Mouse (Mus musculus): ENCODE measurements around the gene 7530416G11Rik. TPM values are rescaled to one million over a fixed set of nuclear protein-coding genes. Genes with fewer than 3 reads are reported as not detected.

The 7530416G11Rik gene
- total RNA-seq (2021) = not detected

- intact Hi-C loops (cut with DNase I) = no loop called here
- DNase-seq = peak; percentile 34
Observed at GRCm38 (mm10) chr15:85503127-85503526, at the start of gene 7530416G11Rik. 7530416G11Rik (minus strand) TSS chr15:85503227.

GRCm38 (mm10) chr15:85546500-85546899 lies 43.5 kb upstream of the 7530416G11Rik start:
- intact Hi-C loops (cut with DNase I) = no loop called here
- DNase-seq = no peak

DNA sequence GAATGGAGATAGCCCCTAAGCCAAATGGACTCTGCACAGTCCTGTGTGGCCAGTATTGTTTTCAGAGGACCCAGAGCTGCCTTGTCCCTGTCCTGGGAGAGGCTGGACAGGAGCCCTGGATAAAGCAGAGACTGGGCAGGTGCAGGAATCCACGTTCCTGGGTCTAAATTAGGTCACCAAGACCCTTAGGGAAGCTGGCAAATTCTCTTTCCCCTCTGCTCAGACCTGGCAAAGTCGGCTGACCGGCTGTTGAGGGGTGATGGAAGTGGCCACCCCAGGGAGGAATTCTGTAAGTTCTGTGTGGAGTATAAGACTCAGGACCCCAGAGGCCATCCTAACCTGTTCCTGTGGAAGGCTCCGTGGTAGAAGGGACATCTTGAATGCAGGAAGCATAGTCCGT lies 42.3 kb upstream of the 7530416G11Rik start:
- intact Hi-C loops (cut with DNase I) = no loop called here
- no peak for DNase-seq

DNA sequence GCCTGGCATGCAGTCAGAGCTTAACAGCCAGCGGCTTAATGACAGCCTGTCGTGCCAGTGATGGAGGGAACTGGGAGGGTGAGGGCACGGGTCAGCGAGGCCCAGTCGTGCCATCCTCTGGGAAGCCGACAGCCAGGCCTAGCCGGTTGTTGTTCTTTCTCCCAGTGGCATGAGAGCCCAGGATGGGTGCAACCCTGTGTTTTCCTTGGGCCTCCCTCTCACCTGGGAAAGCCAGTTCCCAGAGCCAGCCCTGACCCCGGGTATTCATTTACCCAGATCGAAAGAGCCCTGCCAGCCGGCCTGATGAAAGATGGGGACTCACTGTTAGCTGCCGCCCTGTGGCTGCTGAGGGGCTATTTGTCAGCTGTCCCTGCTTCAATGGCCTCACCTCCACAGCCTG lies 35.1 kb upstream of the 7530416G11Rik start:
- intact Hi-C loops (cut with DNase I) = no loop called here
- DNase-seq = no peak

DNA sequence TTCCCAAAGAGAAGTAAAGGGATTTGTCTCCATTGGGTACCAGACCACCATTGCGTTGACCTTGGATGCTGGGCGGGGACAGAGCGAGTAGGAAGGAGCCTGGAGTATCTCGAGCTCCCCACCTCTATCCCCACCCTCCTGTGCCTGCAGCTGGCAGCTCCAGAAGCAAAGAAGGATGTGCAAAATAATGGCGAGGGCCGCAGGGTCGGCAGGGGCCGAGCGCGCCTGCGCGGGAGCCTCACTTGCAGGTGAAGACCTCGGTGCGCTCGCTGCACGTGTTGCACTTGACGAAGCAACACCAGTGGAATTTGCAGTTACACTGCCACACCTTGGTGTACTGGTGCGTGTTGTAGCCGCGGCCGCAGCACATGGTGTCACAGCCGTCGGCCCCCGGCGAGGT lies 34.1 kb upstream of the 7530416G11Rik start:
- intact Hi-C loops (cut with DNase I) = no loop called here
- DNase-seq = no peak

- no peak for DNase-seq
- intact Hi-C loops (cut with DNase I) = no loop called here
Observed at GRCm38 (mm10) chr15:85534646-85535045, 31.6 kb upstream of the 7530416G11Rik start.

DNA sequence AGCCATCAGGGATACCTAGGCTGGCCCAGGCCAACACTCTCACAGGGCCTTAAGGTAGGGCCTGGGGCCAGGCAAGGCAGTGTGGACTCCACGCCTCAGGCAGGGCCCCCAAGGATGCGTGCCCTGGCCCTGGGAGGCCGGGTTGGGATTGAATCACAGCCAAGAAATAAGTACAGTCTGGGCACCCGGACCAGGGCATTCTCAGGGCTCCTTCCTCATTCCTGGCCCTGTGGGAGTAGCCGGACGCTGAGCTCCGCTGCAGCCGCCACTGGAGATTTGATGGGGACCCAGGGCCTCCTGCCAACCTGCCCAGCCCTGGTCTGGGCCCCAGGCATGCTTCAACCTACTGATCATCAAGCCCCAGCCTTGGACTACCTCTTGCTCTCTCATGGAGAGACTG lies 31.2 kb upstream of the 7530416G11Rik start:
- intact Hi-C loops (cut with DNase I) = no loop called here
- no peak for DNase-seq

- intact Hi-C loops (cut with DNase I) = no loop called here
- no peak for DNase-seq
Observed at GRCm38 (mm10) chr15:85532063-85532462, 29.0 kb upstream of the 7530416G11Rik start.

DNA sequence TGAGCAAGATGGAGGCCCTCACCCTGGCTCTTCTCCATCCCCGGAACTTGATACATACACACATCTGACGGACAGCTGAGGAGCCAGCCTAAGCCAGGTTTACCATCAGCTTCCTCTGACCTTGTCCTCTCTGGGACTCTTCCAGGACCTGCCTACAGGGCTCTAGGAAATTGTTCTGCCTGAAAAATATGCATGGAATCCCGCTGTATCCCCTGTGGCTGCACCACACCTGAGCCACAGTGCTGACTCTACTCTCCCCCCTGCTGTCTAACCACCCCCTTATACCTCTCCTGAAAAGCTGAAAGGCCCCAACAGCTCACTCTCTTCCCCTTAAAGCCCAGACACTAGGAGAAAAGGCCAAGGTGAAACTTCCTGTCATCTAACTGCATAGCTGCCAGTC lies 26.9 kb upstream of the 7530416G11Rik start:
- no peak for DNase-seq
- intact Hi-C loops (cut with DNase I) = no loop called here

- DNase-seq = no peak
Observed at GRCm38 (mm10) chr15:85524404-85524950, 21.4 kb upstream of the 7530416G11Rik start.

GRCm38 (mm10) chr15:85523173-85523991 lies 20.4 kb upstream of the 7530416G11Rik start:
- peak; percentile 63 for DNase-seq
- intact Hi-C loops (cut with DNase I) = no loop called here

More at GRCm38 (mm10) chr15:85524404-85524950, 21.4 kb upstream of the 7530416G11Rik start:
- intact Hi-C loops (cut with DNase I) = no loop called here

DNA sequence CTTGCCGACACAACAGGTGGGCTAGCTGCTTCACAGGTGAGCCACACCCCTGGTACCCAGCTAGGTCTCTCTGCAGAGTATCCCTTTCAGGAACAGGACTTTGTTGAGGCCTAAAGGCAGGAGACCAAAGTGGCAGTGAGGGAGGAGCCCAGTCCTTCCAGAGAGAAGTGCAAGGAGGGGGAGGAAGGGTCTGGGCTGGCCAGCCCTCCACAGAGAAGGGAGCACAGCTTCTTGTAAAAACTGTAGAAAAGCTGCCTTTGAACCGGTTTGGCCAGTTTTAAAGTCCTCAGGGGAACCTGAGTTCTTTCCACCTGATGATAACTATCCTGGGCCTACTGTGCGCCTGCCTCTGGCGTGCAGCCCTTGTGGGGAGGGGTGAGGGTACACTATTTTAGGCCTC lies 16.4 kb upstream of the 7530416G11Rik start:
- intact Hi-C loops (cut with DNase I) = no loop called here
- no peak for DNase-seq

DNA sequence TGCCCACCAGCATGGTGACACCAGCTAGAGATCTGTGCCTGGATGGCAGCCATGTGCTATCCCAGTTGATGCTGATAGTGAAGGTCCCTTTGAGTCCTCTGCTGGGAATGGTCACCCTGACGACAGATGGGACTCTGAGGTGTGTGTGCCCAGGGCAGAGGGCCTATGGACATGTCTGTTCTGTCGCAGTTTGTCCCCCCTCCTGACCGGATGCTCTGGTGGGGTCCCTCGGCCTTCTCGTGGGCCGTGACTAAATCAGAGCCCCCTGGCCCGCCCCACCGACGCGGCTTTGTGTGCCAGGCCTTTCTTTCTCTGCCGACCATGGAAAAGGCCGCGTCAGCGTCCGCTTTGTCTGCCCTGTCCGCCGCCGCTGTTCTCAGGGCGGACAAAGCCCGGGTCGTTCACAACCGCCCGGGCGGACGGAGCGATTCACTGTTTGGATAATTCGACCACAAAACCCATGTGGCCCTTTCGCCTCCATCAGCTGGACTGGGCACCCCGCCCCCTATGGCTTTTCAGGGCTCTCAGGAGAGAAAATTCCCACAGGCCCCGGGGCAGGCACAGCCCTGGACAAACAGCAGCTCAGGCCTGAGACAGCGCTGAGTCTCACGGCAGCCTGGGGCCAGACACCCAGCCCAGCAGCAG lies 4.5 kb upstream of the 7530416G11Rik start:
- intact Hi-C loops (cut with DNase I) = no loop called here
- DNase-seq = peak; percentile 29

- intact Hi-C loops (cut with DNase I) = no loop called here
- no peak for DNase-seq
Observed at GRCm38 (mm10) chr15:85506680-85507079, 3.7 kb upstream of the 7530416G11Rik start.

DNA sequence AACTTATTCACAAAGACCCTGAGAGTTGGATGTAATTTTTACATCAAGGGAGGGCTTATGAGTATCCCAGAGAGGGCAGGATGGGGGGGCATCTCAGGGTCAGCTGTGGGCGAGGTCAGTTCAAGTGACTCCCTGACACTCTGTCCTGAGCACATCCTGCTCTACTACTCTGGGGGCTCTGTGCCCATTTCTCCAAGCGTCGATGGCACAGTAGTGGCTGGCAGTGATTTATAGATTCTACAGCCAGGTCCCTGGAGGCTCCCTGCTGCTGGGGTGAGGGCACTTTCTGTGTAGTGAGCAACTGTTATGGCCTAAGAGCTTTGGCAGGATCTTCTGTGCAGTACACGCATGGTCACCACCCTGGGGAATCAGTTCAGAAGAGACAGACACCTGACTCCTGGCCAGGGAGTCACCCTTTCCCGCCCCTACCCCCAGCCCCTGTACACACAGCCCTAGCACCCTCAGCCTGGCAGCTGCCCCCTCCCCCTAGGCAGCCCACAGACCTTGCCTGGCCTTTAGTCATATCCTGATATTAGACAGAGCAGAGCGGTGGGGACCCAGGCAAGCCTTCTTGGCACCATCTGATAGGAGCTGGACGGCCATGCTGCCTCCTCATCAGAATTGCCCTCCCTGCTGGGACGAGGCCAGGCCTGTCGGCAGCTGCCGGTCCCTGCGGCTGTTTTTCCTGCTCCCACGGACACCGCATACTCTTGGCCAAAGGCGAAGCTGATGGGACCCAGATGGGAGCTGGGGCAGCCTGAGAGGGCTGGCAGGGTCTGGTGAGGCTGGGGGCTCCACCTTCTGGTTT lies 2.3 kb upstream of the 7530416G11Rik start:
- intact Hi-C loops (cut with DNase I) = no loop called here
- peak; percentile 92 for DNase-seq

DNA sequence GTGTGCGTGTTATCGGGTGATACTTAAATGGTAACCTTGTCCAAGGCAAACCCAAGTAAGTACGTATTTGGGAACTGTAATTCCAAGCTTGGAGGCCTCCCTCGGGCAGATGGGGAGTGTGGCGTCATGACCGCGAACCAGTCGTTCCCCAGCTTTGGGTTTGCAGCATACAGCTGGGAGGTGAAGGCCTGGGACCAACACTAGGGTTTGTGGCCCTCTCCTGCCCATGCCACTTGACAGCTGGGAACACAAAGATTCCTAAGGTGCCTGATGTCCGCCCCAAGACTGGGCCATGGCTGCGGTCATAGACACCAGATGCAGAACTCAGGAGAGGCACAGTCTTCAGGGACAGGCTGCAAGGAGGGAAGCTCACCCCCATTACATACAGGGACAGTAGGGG lies 2.8 kb downstream of the 7530416G11Rik start:
- no peak for DNase-seq
- intact Hi-C loops (cut with DNase I) = no loop called here

DNA sequence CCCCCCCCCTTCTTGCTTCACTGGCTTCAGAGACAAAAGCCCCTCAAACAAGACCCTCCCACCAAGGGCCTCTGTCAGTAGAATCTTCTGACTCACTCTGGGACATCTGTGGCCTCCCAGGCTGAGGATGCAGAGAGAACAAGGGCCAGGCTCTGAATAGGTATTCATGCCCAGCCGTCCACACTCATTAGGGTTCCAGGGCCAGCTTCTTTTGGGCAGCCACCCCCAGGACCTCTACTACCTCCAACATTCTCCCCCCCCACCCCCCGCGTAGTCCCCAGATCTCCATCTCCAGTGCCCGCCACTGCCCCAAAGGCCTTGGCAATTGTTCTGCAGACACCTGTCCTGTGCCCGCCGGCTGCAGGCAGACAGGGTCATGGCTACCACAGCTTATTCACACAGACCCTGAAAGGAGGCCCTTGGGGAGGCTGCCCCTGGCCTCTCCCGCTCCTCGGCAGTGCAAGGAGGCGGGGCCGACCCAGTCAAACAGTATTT lies 5.0 kb downstream of the 7530416G11Rik start:
- intact Hi-C loops (cut with DNase I) = loop anchor here (10.0 kb wide), 1 partner anchor 77 kb away; no protein-coding TSS in a partner anchor
- DNase-seq = peak; percentile 32

DNA sequence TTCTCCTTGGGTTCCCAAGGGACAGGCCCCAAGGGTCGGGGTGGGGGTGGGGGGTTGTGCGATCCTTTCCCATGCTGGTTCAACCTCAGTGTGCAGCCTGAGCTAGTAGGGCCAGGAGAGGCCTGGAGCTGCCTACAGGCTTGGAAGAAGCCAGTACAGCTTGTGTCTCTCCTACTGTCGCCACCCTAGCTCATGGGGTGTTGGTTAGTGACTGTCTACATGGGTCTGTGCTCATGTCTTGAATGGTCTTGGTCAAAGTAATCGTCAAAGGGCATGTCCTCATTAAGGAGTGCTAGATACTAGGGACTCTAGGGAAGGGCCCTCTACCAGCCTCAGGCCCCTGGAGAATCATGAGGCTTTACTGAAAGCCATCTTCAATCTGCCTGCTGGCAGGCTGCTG lies 5.5 kb downstream of the 7530416G11Rik start:
- no peak for DNase-seq
- intact Hi-C loops (cut with DNase I) = loop anchor here (10.0 kb wide), 1 partner anchor 77 kb away; no protein-coding TSS in a partner anchor

GRCm38 (mm10) chr15:85494163-85494621 lies 8.8 kb downstream of the 7530416G11Rik start:
- intact Hi-C loops (cut with DNase I) = loop anchor here (10.0 kb wide), 1 partner anchor 81 kb away; no protein-coding TSS in a partner anchor
- DNase-seq = peak; percentile 44

DNA sequence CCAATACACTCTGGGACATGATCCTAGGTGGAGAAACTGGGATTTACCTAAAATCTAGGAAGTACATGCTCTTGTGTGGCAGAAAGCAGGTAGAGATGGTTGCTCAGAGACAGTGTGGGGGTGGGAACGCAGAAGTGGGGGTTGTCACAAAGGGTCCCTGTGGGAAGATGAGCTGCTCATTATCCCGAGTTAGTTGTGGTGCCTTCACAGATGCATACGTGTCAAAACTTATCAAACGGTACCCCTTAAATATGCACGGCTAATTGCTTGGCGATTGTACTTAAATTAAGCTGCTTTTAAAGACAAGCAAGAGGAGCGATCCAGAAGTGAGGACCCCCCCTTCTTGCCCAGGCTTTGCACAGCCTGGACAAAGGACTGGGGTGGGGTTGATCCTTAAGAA lies 13.3 kb downstream of the 7530416G11Rik start:
- intact Hi-C loops (cut with DNase I) = loop anchor here (10.0 kb wide), 1 partner anchor 85 kb away; no protein-coding TSS in a partner anchor

More for the DNA sequence above, 13.3 kb downstream of the 7530416G11Rik start:
- no peak for DNase-seq

All from left cerebral cortex, postnatal 4 days (tissue).